ENCODE assay signal across 29 mouse cellular contexts in the genomic region with DNA sequence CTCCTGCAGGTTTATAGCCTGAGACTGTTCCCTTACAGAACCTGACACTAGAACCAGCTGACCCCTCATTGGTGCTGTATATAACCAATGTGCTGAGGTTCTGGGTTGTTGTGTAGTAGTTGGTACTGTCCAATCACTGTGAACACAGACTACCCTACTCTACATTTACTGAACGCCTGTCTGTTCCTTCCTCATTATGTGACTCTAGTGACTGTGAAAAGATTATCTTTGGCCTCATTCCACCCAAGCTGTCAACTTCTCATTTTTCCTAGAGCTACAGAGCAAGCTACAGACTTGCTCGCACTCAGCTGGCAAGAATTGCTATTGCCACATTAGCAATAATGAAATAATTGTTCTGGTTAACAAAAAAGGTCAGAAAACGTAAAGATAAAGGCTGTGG.
DNase-seq lines count a peak whose midpoint lies in the region; ATAC-seq and TF ChIP-seq lines count a peak whose summit lies in the region.
"Had no signal": no experiment of that assay in that cellular context is flagged by ENCODE, and none has a peak within 500 bp of the region (broad histone marks: within the 10 kb centered on the region; RNA-seq: fewer than 3 reads in every experiment).

No protein-coding gene starts in this region.

- H3K9ac ChIP-seq in forebrain, embryonic 15.5 days (replicated peaks): no peak overlapping the region
- H3K9ac ChIP-seq in forebrain, embryonic 11.5 days (ENCODE audit: low read length): no peak overlapping the region
- no peak overlapping the region for H3K9ac ChIP-seq in MEL (ENCODE audit: control insufficient read depth, low read depth, low read length, poor library complexity, severe bottlenecking)
- H3K9ac ChIP-seq in intestine, postnatal 0 days (ENCODE audit: low read depth, low read length): no peak overlapping the region
- H3K9ac ChIP-seq: embryonic facial prominence, embryonic 13.5 days; heart, embryonic 15.5 days; hindbrain, embryonic 12.5 days; kidney, embryonic 15.5 days; liver, embryonic 12.5 days; liver, postnatal 0 days; midbrain, embryonic 15.5 days had no signal

- ATAC-seq in forebrain, embryonic 15.5 days (replicated peaks): 0 out of 2 replicates have a peak, but pooled peaks have one; percentile 41
- no peak for ATAC-seq in forebrain, embryonic 11.5 days (replicated peaks; ENCODE audit: low FRiP score)
- ATAC-seq in intestine, postnatal 0 days: no peak
- no peak for ATAC-seq in megakaryocyte, adult 5-6 weeks (ENCODE audit: poor library complexity, severe bottlenecking)
- ATAC-seq: activated CD4-positive, CD25-positive, alpha-beta regulatory T cell, adult 4 months; liver, embryonic 12.5 days; liver, postnatal 0 days; midbrain, embryonic 15.5 days had no signal

- no peak overlapping the region for H3K4me3 ChIP-seq in forebrain, embryonic 15.5 days
- H3K4me3 ChIP-seq in forebrain, embryonic 11.5 days (ENCODE audit: low read depth, low read length): no peak overlapping the region
- H3K4me3 ChIP-seq in MEL (ENCODE audit: control insufficient read depth in 1 of 2, insufficient read depth in 1 of 2, low read depth in 2 of 2, low read length in 2 of 2): no peak overlapping the region
- no peak overlapping the region for H3K4me3 ChIP-seq in intestine, postnatal 0 days (ENCODE audit: low read depth, low read length)
- H3K4me3 ChIP-seq: embryonic facial prominence, embryonic 13.5 days; heart, embryonic 10.5 days; heart, embryonic 15.5 days; hindbrain, embryonic 12.5 days; kidney, embryonic 15.5 days; liver, embryonic 12.5 days; midbrain, embryonic 15.5 days had no signal

- no peaks in the 10 kb centered on the region for H3K27me3 ChIP-seq in forebrain, embryonic 15.5 days
- no peaks in the 10 kb centered on the region for H3K27me3 ChIP-seq in forebrain, embryonic 11.5 days (ENCODE audit: control insufficient read depth, insufficient read depth, low read length)
- H3K27me3 ChIP-seq in MEL (ENCODE audit: control insufficient read depth in 1 of 2, insufficient read depth in 2 of 2, low read length in 2 of 2): no peaks in the 10 kb centered on the region
- H3K27me3 ChIP-seq in intestine, postnatal 0 days (replicated peaks; ENCODE audit: control insufficient read depth, insufficient read depth, low read length): no peaks in the 10 kb centered on the region
- H3K27me3 ChIP-seq: embryonic facial prominence, embryonic 13.5 days; heart, embryonic 15.5 days; hindbrain, embryonic 12.5 days; kidney, embryonic 15.5 days; liver, embryonic 12.5 days; midbrain, embryonic 15.5 days had no signal

- no peak overlapping the region for H3K27ac ChIP-seq in forebrain, embryonic 15.5 days (replicated peaks)
- H3K27ac ChIP-seq in forebrain, embryonic 11.5 days (ENCODE audit: low read depth, low read length): no peak overlapping the region
- no peak overlapping the region for H3K27ac ChIP-seq in MEL (ENCODE audit: control insufficient read depth, low read depth, low read length)
- H3K27ac ChIP-seq in intestine, postnatal 0 days (ENCODE audit: low read depth, low read length): no peak overlapping the region
- H3K27ac ChIP-seq: embryonic facial prominence, embryonic 13.5 days; heart, embryonic 10.5 days; heart, embryonic 15.5 days; hindbrain, embryonic 12.5 days; kidney, embryonic 15.5 days; liver, embryonic 12.5 days; macrophage; midbrain, embryonic 15.5 days had no signal

- H3K4me1 ChIP-seq in forebrain, embryonic 15.5 days: no peaks in the 10 kb centered on the region
- H3K4me1 ChIP-seq in forebrain, embryonic 11.5 days (replicated peaks; ENCODE audit: control insufficient read depth, insufficient read depth, low read length): no peaks in the 10 kb centered on the region
- H3K4me1 ChIP-seq in MEL (ENCODE audit: control insufficient read depth in 1 of 2, insufficient read depth in 2 of 2, low read length in 2 of 2): no peaks in the 10 kb centered on the region
- H3K4me1 ChIP-seq in intestine, postnatal 0 days (replicated peaks; ENCODE audit: control insufficient read depth, insufficient read depth, low read length): no peaks in the 10 kb centered on the region
- H3K4me1 ChIP-seq: embryonic facial prominence, embryonic 13.5 days; heart, embryonic 10.5 days; heart, embryonic 15.5 days; hindbrain, embryonic 12.5 days; kidney, embryonic 15.5 days; liver, embryonic 12.5 days; midbrain, embryonic 15.5 days had no signal

- no peaks in the 10 kb centered on the region for H3K79me2 ChIP-seq in MEL (ENCODE audit: control insufficient read depth, insufficient read depth, low read length, poor library complexity)

- no peaks in the 10 kb centered on the region for H3K36me3 ChIP-seq in forebrain, embryonic 15.5 days
- no peaks in the 10 kb centered on the region for H3K36me3 ChIP-seq in forebrain, embryonic 11.5 days (ENCODE audit: control insufficient read depth, insufficient read depth, low read length)
- no peaks in the 10 kb centered on the region for H3K36me3 ChIP-seq in MEL (ENCODE audit: control insufficient read depth in 1 of 2, insufficient read depth in 2 of 2, low read length in 2 of 2)
- no peaks in the 10 kb centered on the region for H3K36me3 ChIP-seq in intestine, postnatal 0 days (ENCODE audit: control insufficient read depth, insufficient read depth)
- H3K36me3 ChIP-seq: embryonic facial prominence, embryonic 13.5 days; heart, embryonic 10.5 days; heart, embryonic 15.5 days; hindbrain, embryonic 12.5 days; kidney, embryonic 15.5 days; liver, embryonic 12.5 days; midbrain, embryonic 15.5 days had no signal

- 45% methylated on average over 3 of the region's 3 CpGs for WGBS in forebrain, embryonic 15.5 days
- 77% methylated on average over 3 of the region's 3 CpGs for WGBS in forebrain, embryonic 11.5 days
- 69% methylated on average over 3 of the region's 3 CpGs for WGBS in intestine, postnatal 0 days

- TF ChIP-seq CTCF in MEL (IDR thresholded peaks at IDR 0.05 in 2 of 3, conservative IDR thresholded peaks at IDR 0.05 in 1 of 3; ENCODE audit: control insufficient read depth in 1 of 3, insufficient read depth in 1 of 3, low read depth in 2 of 3, low read length in 3 of 3, poor library complexity in 1 of 3, severe bottlenecking in 1 of 3): no peak
- TF ChIP-seq CTCF in brain, embryonic 14.5 days (IDR thresholded peaks at IDR 0.05; ENCODE audit: borderline replicate concordance, extremely low read depth, insufficient read depth, insufficient read length): no peak
- no peak for TF ChIP-seq CTCF in intestine, postnatal 0 days (IDR thresholded peaks at IDR 0.05; ENCODE audit: low read depth)

- H3K9me3 ChIP-seq in forebrain, embryonic 15.5 days: no peaks in the 10 kb centered on the region
- H3K9me3 ChIP-seq in forebrain, embryonic 11.5 days (ENCODE audit: control insufficient read depth, low read length): no peaks in the 10 kb centered on the region
- H3K9me3 ChIP-seq in MEL (replicated peaks; ENCODE audit: insufficient read depth, low read length): no peaks in the 10 kb centered on the region
- H3K9me3 ChIP-seq in intestine, postnatal 0 days (ENCODE audit: control insufficient read depth): no peaks in the 10 kb centered on the region
- H3K9me3 ChIP-seq: embryonic facial prominence, embryonic 13.5 days; heart, embryonic 10.5 days; heart, embryonic 15.5 days; hindbrain, embryonic 12.5 days; kidney, embryonic 15.5 days; liver, embryonic 12.5 days; midbrain, embryonic 15.5 days had no signal

- TF ChIP-seq EP300 in MEL (IDR thresholded peaks at IDR 0.05; ENCODE audit: low read depth in 1 of 2, low read length in 2 of 2): no peak

- DNase-seq in forebrain, embryonic 11.5 days (ENCODE audit: low spot score): no peak
- DNase-seq in layer of hippocampus, adult 11-12 months (ENCODE audit: low spot score): peak; percentile 8
- DNase-seq in layer of hippocampus, postnatal 25 days (ENCODE audit: extremely low spot score in 1 of 2, low spot score in 1 of 2): no peak
- peak; percentile 2 for DNase-seq in MEL (ENCODE audit: low read depth, low spot score)
- DNase-seq in brain, embryonic 14.5 days (ENCODE audit: low read depth): peak; percentile 67
- DNase-seq: adrenal gland, adult 2 months; adrenal gland, postnatal 36 days; cerebellum, adult 11 months; cerebellum, adult 9-10 months; gastrocnemius, postnatal 10 days; kidney, adult 18-20 months; kidney, postnatal 25 days; left cerebral cortex, postnatal 4 days; liver, postnatal 0 days; lung, postnatal 10 days; spleen, adult 18-20 months; thymus, postnatal 25 days had no signal

- TF ChIP-seq POLR2A in MEL (IDR thresholded peaks at IDR 0.05; ENCODE audit: control insufficient read depth in 1 of 2, insufficient read depth in 1 of 2, low read depth in 1 of 2, low read length in 2 of 2, poor library complexity in 1 of 2): no peak
- no peak for TF ChIP-seq POLR2A in brain, embryonic 14.5 days (IDR thresholded peaks at IDR 0.05; ENCODE audit: borderline replicate concordance, extremely low read depth, insufficient read depth, insufficient read length, poor library complexity, severe bottlenecking)

- no peak for TF ChIP-seq RAD21 in MEL (IDR thresholded peaks at IDR 0.05; ENCODE audit: low read depth, low read length)

- H3K4me2 ChIP-seq in forebrain, embryonic 15.5 days (replicated peaks): no peak overlapping the region
- H3K4me2 ChIP-seq in forebrain, embryonic 11.5 days (ENCODE audit: low read depth, low read length, severe bottlenecking): no peak overlapping the region
- H3K4me2 ChIP-seq in intestine, postnatal 0 days (replicated peaks; ENCODE audit: low read depth): no peak overlapping the region
- H3K4me2 ChIP-seq: embryonic facial prominence, embryonic 13.5 days; heart, embryonic 15.5 days; hindbrain, embryonic 12.5 days; kidney, embryonic 15.5 days; liver, embryonic 12.5 days; midbrain, embryonic 15.5 days had no signal

TF ChIP-seq in MEL, 35 proteins besides CTCF, POLR2A, EP300 and RAD21:
- TF ChIP-seq SIN3A (IDR thresholded peaks at IDR 0.05; ENCODE audit: low read length) (no peak), TCF12 (IDR thresholded peaks at IDR 0.05; ENCODE audit: low read depth, low read length) (no peak), ELF1 (IDR thresholded peaks at IDR 0.05; ENCODE audit: low read depth, low read length) (no peak), E2F4 (IDR thresholded peaks at IDR 0.05; ENCODE audit: borderline replicate concordance, low read depth, low read length) (no peak), MAFK (IDR thresholded peaks at IDR 0.05; ENCODE audit: borderline replicate concordance, low read depth, low read length) (no peak), GABPA (IDR thresholded peaks at IDR 0.05; ENCODE audit: low read depth, low read length) (no peak), RCOR1 (IDR thresholded peaks at IDR 0.05; ENCODE audit: low read depth, low read length) (no peak), NELFE (IDR thresholded peaks at IDR 0.05; ENCODE audit: low read depth, low read length) (no peak), UBTF (IDR thresholded peaks at IDR 0.05; ENCODE audit: borderline replicate concordance, insufficient read depth, low read depth, low read length) (no peak), NRF1 (IDR thresholded peaks at IDR 0.05; ENCODE audit: insufficient read depth, low read depth, low read length, poor library complexity, severe bottlenecking) (no peak), MAZ (IDR thresholded peaks at IDR 0.05; ENCODE audit: low read depth, low read length) (no peak), HCFC1 (IDR thresholded peaks at IDR 0.05; ENCODE audit: low read depth, low read length) (no peak), MXI1 (IDR thresholded peaks at IDR 0.05; ENCODE audit: low read depth, low read length) (no peak)

Comparison
In these comparisons a context has a peak if more than half of its experiments do, and no peak if none do; other contexts are left out.
1. DNase-seq: peak in layer of hippocampus, adult 11-12 months (single experiment), MEL (single experiment) and brain, embryonic 14.5 days (single experiment); none in forebrain, embryonic 11.5 days (single experiment) and layer of hippocampus, postnatal 25 days (0 of 2).